Mouse (Mus musculus): ENCODE data around the gene Tmem270. TPM values are rescaled to one million over a fixed set of nuclear protein-coding genes. Genes with fewer than 3 reads are reported as not detected.
A peak's percentile ranks its signal among the peaks of the same experiment; 100 is the strongest.

Tmem270 gene
- polyA plus RNA-seq, 1 experiment from 2014 or later: not detected

GRCm38 (mm10) chr5:134926726-134927125 lies 20.2 kb upstream of the Tmem270 start:
- ATAC-seq (ENCODE audit: insufficient number of reproducible peaks, insufficient read depth, low FRiP score, low TSS enrichment): no peak
- no peaks in the 10 kb centered on the region for H3K27me3 ChIP-seq
- H3K4me1 ChIP-seq: no peaks in the 10 kb centered on the region
- no peak overlapping the region for H3K9ac ChIP-seq
- no peak overlapping the region for H3K4me2 ChIP-seq (replicated peaks)
- no peak overlapping the region for H3K4me3 ChIP-seq
- no peaks in the 10 kb centered on the region for H3K9me3 ChIP-seq
- no peaks in the 10 kb centered on the region for H3K36me3 ChIP-seq
- WGBS: 78% methylated on average over 4 of the region's 4 CpGs
- no peak overlapping the region for H3K27ac ChIP-seq

- H3K9ac ChIP-seq: no peak overlapping the region
- WGBS: 74% methylated on average over 6 of the region's 6 CpGs
- no peak overlapping the region for H3K4me2 ChIP-seq (replicated peaks)
These were observed 16.6 kb upstream of the Tmem270 start for GRCm38 (mm10) chr5:134923141-134923540.

GRCm38 (mm10) chr5:134921106-134921505 lies 14.6 kb upstream of the Tmem270 start:
- Histone ChIP-seq H3K9me3 (no peaks in the 10 kb centered on the region), H3K9ac (no peak overlapping the region), H3K4me2 (replicated peaks) (no peak overlapping the region), H3K4me1 (no peaks in the 10 kb centered on the region), H3K27me3 (no peaks in the 10 kb centered on the region), H3K4me3 (no peak overlapping the region), H3K36me3 (no peaks in the 10 kb centered on the region), H3K27ac (no peak overlapping the region)
- no peak for ATAC-seq (ENCODE audit: insufficient number of reproducible peaks, insufficient read depth, low FRiP score, low TSS enrichment)
- 86% methylated on average over 8 of the region's 8 CpGs for WGBS

More at GRCm38 (mm10) chr5:134923141-134923540, 16.6 kb upstream of the Tmem270 start:
- no peaks in the 10 kb centered on the region for H3K36me3 ChIP-seq
- H3K9me3 ChIP-seq: no peaks in the 10 kb centered on the region
- no peaks in the 10 kb centered on the region for H3K4me1 ChIP-seq
- no peak overlapping the region for H3K4me3 ChIP-seq
- no peaks in the 10 kb centered on the region for H3K27me3 ChIP-seq
- ATAC-seq (ENCODE audit: insufficient number of reproducible peaks, insufficient read depth, low FRiP score, low TSS enrichment): no peak
- H3K27ac ChIP-seq: no peak overlapping the region

GRCm38 (mm10) chr5:134920106-134920687 lies 13.7 kb upstream of the Tmem270 start:
- no peak overlapping the region for H3K4me2 ChIP-seq (replicated peaks)
- H3K9ac ChIP-seq: no peak overlapping the region
- H3K27me3 ChIP-seq: no peaks in the 10 kb centered on the region
- no peak for ATAC-seq (ENCODE audit: insufficient number of reproducible peaks, insufficient read depth, low FRiP score, low TSS enrichment)
- no peak overlapping the region for H3K4me3 ChIP-seq
- H3K4me1 ChIP-seq: no peaks in the 10 kb centered on the region
- H3K9me3 ChIP-seq: no peaks in the 10 kb centered on the region
- H3K27ac ChIP-seq: no peak overlapping the region
- 81% methylated on average over 6 of the region's 6 CpGs for WGBS
- no peaks in the 10 kb centered on the region for H3K36me3 ChIP-seq

DNA sequence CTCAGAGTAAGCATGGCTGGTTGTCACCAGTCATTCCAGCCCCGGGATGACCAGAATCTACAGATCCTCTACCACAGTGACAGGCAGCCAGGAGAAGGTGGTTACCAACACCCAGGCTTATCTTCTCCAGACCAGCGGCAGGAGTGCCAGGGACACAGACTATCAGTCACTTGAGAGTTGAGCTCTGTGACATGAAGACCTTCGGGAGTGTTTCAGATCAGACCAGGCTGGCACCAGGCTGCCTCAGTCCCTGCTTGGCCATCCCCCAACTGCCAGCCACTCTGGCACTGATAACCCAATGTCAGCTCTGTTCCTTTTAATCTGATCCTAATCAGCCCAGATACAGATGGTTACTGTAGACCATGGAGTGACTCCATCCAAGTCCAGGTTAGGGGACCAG lies 12.6 kb upstream of the Tmem270 start:
- Histone ChIP-seq H3K4me1 (no peaks in the 10 kb centered on the region), H3K9me3 (no peaks in the 10 kb centered on the region), H3K9ac (no peak overlapping the region), H3K36me3 (no peaks in the 10 kb centered on the region), H3K4me3 (no peak overlapping the region), H3K27me3 (no peaks in the 10 kb centered on the region), H3K4me2 (replicated peaks) (no peak overlapping the region), H3K27ac (no peak overlapping the region)
- WGBS: 86% methylated on average over 3 of the region's 3 CpGs
- no peak for ATAC-seq (ENCODE audit: insufficient number of reproducible peaks, insufficient read depth, low FRiP score, low TSS enrichment)

- 45% methylated on average over 16 of the region's 16 CpGs for WGBS
- ATAC-seq (ENCODE audit: insufficient number of reproducible peaks, insufficient read depth, low FRiP score, low TSS enrichment): no peak
These were observed 11.7 kb upstream of the Tmem270 start for GRCm38 (mm10) chr5:134918071-134918832.

GRCm38 (mm10) chr5:134915311-134915710 lies 8.8 kb upstream of the Tmem270 start, which contains the start of gene Cldn13:
TSS of gene Cldn13 (minus strand) at chr5:134915526.
- WGBS: 76% methylated on average over 8 of the region's 8 CpGs
- no peak within 1 kb of the TSS for H3K27ac ChIP-seq
- H3K4me2 ChIP-seq (replicated peaks): no peak within 1 kb of the TSS
- no peaks in the 10 kb centered on the region for H3K4me1 ChIP-seq
- no peaks in the 10 kb centered on the region for H3K36me3 ChIP-seq
- no peak within 1 kb of the TSS for H3K9ac ChIP-seq
- H3K9me3 ChIP-seq: no peaks in the 10 kb centered on the region
- no peak for ATAC-seq (ENCODE audit: insufficient number of reproducible peaks, insufficient read depth, low FRiP score, low TSS enrichment)
- no peaks in the 10 kb centered on the region for H3K27me3 ChIP-seq
- H3K4me3 ChIP-seq: no peak within 1 kb of the TSS

More at GRCm38 (mm10) chr5:134918071-134918832, 11.7 kb upstream of the Tmem270 start:
- Histone ChIP-seq H3K4me1 (no peaks in the 10 kb centered on the region), H3K9me3 (no peaks in the 10 kb centered on the region), H3K9ac (no peak overlapping the region), H3K4me3 (no peak overlapping the region), H3K27me3 (no peaks in the 10 kb centered on the region), H3K36me3 (no peaks in the 10 kb centered on the region), H3K4me2 (replicated peaks) (no peak overlapping the region), H3K27ac (no peak overlapping the region)

DNA sequence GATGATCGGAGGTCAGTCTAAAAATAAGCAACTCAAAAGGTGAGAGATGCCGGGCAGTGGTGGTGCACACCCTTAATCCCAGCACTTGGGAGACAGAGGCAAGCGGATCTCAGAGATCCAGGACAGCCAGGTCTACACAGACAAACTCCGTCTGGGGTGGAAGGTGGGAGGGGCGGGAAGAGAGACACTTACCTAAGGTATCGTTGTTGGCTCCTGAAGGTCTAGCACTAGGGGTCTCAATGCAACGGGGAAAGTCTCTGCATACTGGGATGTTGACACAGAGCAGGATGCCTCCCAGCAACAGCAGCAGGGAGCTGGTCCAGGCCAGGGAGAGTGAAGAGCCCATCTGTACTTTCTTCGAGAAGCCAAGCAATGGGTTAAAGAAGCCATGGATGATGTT lies 8.0 kb upstream of the Tmem270 start:
- ATAC-seq (ENCODE audit: insufficient number of reproducible peaks, insufficient read depth, low FRiP score, low TSS enrichment): no peak
- Histone ChIP-seq H3K36me3 (no peaks in the 10 kb centered on the region), H3K4me2 (replicated peaks) (no peak overlapping the region), H3K27me3 (0 out of 2 replicates have a peak, but pooled peaks cover 4% of the 10 kb centered on the region), H3K27ac (no peak overlapping the region), H3K4me3 (no peak overlapping the region), H3K9me3 (no peaks in the 10 kb centered on the region), H3K4me1 (no peaks in the 10 kb centered on the region), H3K9ac (no peak overlapping the region)
- WGBS: 83% methylated on average over 8 of the region's 8 CpGs

DNA sequence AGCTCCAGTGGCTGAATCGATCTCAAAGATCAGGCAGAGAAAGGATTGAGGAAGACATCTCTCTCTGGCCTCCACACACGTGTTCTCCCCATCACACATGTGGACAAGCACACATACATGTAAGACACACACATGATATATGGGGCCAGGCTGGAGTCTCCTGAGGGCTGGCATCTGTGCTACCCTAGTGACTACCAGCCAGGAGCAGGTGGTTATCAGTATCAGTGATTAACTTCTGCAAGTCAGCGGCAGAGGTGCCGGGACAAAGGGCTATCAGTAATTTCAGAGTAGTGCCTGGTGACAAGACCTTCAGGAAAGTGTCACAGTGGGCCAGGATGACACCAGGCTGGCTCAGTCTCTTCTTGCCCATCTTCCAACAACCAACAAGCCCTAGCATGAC lies 7.2 kb upstream of the Tmem270 start:
- H3K9me3 ChIP-seq: no peaks in the 10 kb centered on the region
- H3K4me2 ChIP-seq (replicated peaks): no peak overlapping the region
- no peak overlapping the region for H3K9ac ChIP-seq
- H3K27me3 ChIP-seq: 0 out of 2 replicates have a peak, but pooled peaks cover 4% of the 10 kb centered on the region
- H3K4me3 ChIP-seq: no peak overlapping the region
- H3K36me3 ChIP-seq: no peaks in the 10 kb centered on the region
- no peak overlapping the region for H3K27ac ChIP-seq
- 89% methylated on average over 4 of the region's 4 CpGs for WGBS
- H3K4me1 ChIP-seq: no peaks in the 10 kb centered on the region
- no peak for ATAC-seq (ENCODE audit: insufficient number of reproducible peaks, insufficient read depth, low FRiP score, low TSS enrichment)

DNA sequence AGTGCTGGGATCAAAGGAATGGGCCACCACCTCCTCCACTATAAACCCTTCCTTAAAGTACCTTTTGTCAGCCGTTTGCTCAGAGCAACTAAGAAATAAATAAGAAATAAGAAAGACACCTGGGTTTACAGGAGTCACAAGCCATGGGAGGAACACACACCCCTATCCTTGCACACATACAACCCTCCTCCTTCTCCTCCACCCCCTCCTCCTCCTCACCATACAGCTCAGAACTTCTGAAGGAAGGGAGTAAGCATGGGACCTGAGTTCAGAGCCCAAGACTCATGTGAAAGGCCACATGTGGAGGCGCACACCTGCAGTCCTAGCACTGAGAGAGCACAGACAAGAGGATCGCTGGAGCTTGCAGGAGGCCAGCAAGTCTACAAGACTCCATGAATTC lies 6.8 kb upstream of the Tmem270 start:
- H3K27me3 ChIP-seq: 0 out of 2 replicates have a peak, but pooled peaks cover 4% of the 10 kb centered on the region
- H3K9me3 ChIP-seq: no peaks in the 10 kb centered on the region
- no peak overlapping the region for H3K27ac ChIP-seq
- no peaks in the 10 kb centered on the region for H3K4me1 ChIP-seq
- H3K4me2 ChIP-seq (replicated peaks): no peak overlapping the region
- no peak overlapping the region for H3K9ac ChIP-seq
- H3K4me3 ChIP-seq: no peak overlapping the region
- no peaks in the 10 kb centered on the region for H3K36me3 ChIP-seq
- no peak for ATAC-seq (ENCODE audit: insufficient number of reproducible peaks, insufficient read depth, low FRiP score, low TSS enrichment)
- WGBS: 74% methylated on average over 3 of the region's 3 CpGs

DNA sequence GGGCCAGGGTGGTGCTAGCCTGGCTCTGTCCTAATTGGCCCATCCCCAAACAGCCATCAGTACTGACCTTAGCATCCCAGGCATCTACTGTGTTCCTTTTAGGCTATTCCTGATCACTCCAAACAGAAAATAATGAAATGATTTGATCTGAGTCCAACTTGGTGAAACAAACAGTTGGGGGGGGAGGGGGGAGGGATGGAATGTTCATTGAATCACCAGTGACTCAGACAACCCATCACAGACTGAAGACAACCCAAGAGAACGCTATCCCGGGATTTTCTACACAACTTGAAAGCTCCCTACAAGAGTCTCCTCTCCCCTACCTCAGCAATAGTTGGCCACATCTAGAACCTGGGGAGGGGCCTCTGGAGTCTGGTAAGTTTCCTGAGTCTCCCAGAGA lies 5.4 kb upstream of the Tmem270 start:
- Histone ChIP-seq H3K4me2 (replicated peaks) (no peak overlapping the region), H3K4me3 (no peak overlapping the region), H3K27me3 (0 out of 2 replicates have a peak, but pooled peaks cover 4% of the 10 kb centered on the region), H3K9me3 (no peaks in the 10 kb centered on the region), H3K4me1 (no peaks in the 10 kb centered on the region), H3K9ac (no peak overlapping the region), H3K27ac (no peak overlapping the region), H3K36me3 (no peaks in the 10 kb centered on the region)
- ATAC-seq (ENCODE audit: insufficient number of reproducible peaks, insufficient read depth, low FRiP score, low TSS enrichment): no peak
- 94% methylated on average over 2 of the region's 2 CpGs for WGBS

GRCm38 (mm10) chr5:134907135-134907534 lies 602 bp upstream of the Tmem270 start:
- Histone ChIP-seq H3K36me3 (no peaks in the 10 kb centered on the region), H3K4me2 (replicated peaks) (no peak overlapping the region), H3K9me3 (no peaks in the 10 kb centered on the region), H3K9ac (no peak overlapping the region), H3K27me3 (0 out of 2 replicates have a peak, but pooled peaks cover 4% of the 10 kb centered on the region), H3K27ac (no peak overlapping the region), H3K4me3 (no peak overlapping the region), H3K4me1 (no peaks in the 10 kb centered on the region)
- ATAC-seq (ENCODE audit: insufficient number of reproducible peaks, insufficient read depth, low FRiP score, low TSS enrichment): peak; percentile 80; the same call in 1 of the 2 replicates
- 2% methylated on average over 13 of the region's 13 CpGs for WGBS

Data from embryonic facial prominence, embryonic 12.5 days (tissue).